Mouse (Mus musculus) olfactory bulb, adult 2 months (tissue): ENCODE results near the gene Pde8a. TPM values are rescaled to one million over a fixed set of nuclear protein-coding genes. Genes with fewer than 3 reads are reported as not detected.

Source experiments
- H3K27ac ChIP-seq: fragments of 200-500 bp; 2 replicates; pipeline ENCODE4 v1.5.1; 2012; ENCODE audit warnings: low read depth, low read length; ENCODE audit not compliant: insufficient read depth
- H3K4me1 ChIP-seq: fragments of 200-500 bp; 2 replicates; pipeline ENCODE4 v1.6.1; 2012; ENCODE audit warnings: low read length; ENCODE audit not compliant: control insufficient read depth, insufficient read depth
- H3K4me3 ChIP-seq: fragments of 200-500 bp; 2 replicates; pipeline ENCODE4 v1.5.1; 2012; ENCODE audit warnings: mild to moderate bottlenecking, low read depth, low read length, moderate library complexity; ENCODE audit not compliant: insufficient read depth
- CTCF ChIP-seq: fragments of 200-500 bp; IDR thresholded peaks from 2 replicates; pipeline ENCODE4 v1.5.1; 2012; ENCODE audit warnings: low read depth, mild to moderate bottlenecking, low read length, moderate library complexity; ENCODE audit not compliant: insufficient read depth
- POLR2A ChIP-seq: fragments of 200-500 bp; IDR thresholded peaks from 2 replicates; pipeline ENCODE4 v1.6.1; 2012; ENCODE audit warnings: mild to moderate bottlenecking, low read depth, low read length, moderate library complexity; ENCODE audit not compliant: insufficient read depth
- WGBS: fragments of 180-500 bp; shearing (Covaris S2); methylation state at CpG from one replicate; pipeline ENCODE4 v1.1.7; 2018; 5-methylcytosine and 5-hydroxymethylcytosine counted together
- polyA plus RNA-seq: library from polyadenylated mRNA; stranded (reverse); fragments of >200 nt; gene quantifications from 2 replicates; pipeline ENCODE4 v1.2.4, GENCODE M21; 2012; ENCODE audit warnings: low replicate concordance; ENCODE audit not compliant: missing spikeins, insufficient read depth, insufficient read length

Gene Pde8a
- polyA plus RNA-seq, 1 experiment: not detected

GRCm38 (mm10) chr7:81335705-81336431, 122.5 kb downstream of the Pde8a start:
- H3K4me1 ChIP-seq: peaks cover 21% of the 10 kb centered on the region
- H3K4me3 ChIP-seq: no peak overlapping the region
- peak overlapping the region; percentile 92 for H3K27ac ChIP-seq
- peak; percentile 6; the same call in 1 of the 2 replicates for TF ChIP-seq CTCF
- TF ChIP-seq POLR2A: no peak
- 35% methylated on average over 18 of the region's 18 CpGs for WGBS

DNA sequence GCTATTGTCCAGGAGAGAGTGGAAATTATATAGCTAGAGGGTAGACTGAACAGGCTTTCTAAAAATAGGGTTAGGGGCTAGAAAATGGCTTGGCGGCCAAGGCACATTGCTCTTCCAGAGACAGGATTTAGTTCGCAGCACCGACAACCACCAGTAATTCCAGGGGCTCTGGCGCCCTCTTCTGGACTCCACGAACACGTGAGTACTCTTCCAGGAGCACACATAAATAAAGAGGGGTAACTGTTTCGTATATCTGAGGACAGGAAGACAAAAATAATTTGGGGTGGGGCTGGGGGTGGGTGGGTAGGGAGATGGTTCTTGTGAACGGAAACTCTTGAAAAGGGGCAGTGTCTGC, 123.0 kb downstream of the Pde8a start:
- no peak for TF ChIP-seq POLR2A
- TF ChIP-seq CTCF: no peak
- Histone ChIP-seq H3K4me1 (peaks cover 22% of the 10 kb centered on the region), H3K4me3 (no peak overlapping the region), H3K27ac (peak overlapping the region; percentile 92)
- WGBS: 35% methylated on average over 8 of the region's 8 CpGs

DNA sequence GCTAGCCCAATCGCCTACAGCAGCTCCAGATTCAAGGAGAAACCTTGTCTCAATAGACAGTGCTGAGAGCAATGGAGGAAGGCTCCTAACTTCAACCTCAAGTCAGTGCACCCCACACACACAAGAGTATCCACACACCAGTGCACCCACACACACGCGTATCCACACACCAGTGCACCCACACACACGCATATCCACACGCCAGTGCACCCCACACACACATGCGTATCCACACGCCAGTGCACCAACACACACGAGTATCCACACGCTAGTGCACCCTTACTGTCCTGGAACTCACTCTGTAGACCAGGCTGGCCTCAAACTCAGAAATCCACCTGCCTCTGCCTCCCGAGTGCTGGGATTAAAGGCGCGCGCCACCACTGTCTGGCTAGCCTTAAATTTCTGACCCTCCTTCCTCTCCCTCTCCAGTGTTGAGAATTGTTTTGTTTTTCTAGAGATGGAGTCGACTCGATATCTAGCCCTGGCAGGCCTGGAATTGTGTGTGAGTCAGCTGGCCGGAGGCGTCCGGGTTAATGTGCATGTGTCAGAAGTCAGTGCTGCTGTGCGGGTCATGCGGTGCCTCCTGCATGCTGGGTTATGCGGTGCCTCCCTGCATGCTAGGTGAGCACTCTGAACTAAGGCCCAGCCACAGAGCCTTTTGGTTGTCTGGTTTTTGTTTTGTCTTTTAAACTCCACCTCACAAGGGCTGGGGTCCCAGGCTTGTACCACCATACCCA, 124.6 kb downstream of the Pde8a start:
- no peak for TF ChIP-seq CTCF
- no peak for TF ChIP-seq POLR2A
- 83% methylated on average over 21 of the region's 21 CpGs for WGBS
- Histone ChIP-seq H3K4me3 (no peak overlapping the region), H3K4me1 (peaks cover 26% of the 10 kb centered on the region), H3K27ac (no peak overlapping the region)

DNA sequence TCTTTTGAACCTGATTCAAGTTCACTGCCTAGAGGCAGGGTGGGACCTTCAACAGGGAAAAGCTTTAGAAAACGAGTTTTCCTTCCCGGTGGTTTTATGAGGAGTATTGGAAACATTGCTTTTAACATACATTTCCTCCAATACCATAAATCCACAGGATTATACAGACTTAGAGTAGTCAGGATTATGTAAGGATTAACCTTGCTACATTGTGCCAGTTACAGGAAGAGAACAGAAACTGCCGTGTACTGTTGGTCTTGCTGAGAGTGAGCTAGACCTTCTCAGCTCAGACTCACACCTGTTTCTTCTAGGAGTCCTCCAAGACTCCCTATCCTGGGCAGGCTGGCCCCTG, 125.1 kb downstream of the Pde8a start:
- WGBS: 82% methylated on average over 3 of the region's 3 CpGs
- TF ChIP-seq POLR2A (no peak), CTCF (no peak)
- no peak overlapping the region for H3K4me3 ChIP-seq
- no peak overlapping the region for H3K27ac ChIP-seq
- H3K4me1 ChIP-seq: peaks cover 32% of the 10 kb centered on the region

DNA sequence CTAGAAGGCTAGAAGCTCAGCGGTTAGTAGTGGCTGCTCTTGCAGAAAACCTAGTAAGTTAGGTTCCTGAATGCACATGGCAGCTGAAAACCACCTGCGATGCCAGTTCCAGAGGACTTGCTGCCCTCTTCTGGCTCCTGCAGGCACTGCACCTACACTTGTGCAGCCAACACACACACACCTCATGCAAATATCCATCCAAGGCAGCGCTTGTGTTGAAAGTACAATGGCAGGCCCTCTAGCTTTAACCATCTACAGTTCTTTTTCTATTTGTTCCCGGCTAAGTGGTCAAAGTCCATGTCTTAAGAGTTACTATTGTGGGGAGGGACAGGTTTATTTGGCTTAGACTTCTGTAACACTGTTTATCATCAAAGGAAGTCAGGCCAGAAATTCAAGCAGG, 126.4 kb downstream of the Pde8a start:
- Histone ChIP-seq H3K4me3 (no peak overlapping the region), H3K27ac (no peak overlapping the region), H3K4me1 (peaks cover 37% of the 10 kb centered on the region)
- TF ChIP-seq POLR2A (no peak), CTCF (peak; percentile 60; the same call in 1 of the 2 replicates)
- 82% methylated on average over 4 of the region's 4 CpGs for WGBS

DNA sequence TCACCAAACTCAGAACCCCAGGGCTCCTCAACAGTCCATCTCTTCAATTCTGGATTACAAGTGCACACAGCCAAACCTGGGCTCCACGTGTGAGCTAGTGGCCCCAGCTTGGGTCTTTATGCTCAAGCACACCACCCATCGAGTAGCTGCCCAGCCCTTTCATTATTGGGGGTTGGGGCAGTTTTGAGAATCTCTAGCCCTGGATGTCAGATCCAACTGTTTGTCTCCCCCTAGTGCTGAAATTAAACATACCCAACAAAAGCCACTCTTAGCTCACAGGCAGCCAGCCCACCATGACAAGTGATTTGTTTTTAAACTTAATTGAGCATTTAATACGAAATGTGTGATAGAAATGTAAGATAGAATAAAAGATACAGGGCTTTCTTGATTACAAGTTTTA, 128.2 kb downstream of the Pde8a start:
- 15% methylated on average over 3 of the region's 3 CpGs for WGBS
- no peak overlapping the region for H3K4me3 ChIP-seq
- no peak overlapping the region for H3K27ac ChIP-seq
- H3K4me1 ChIP-seq: peaks cover 23% of the 10 kb centered on the region
- TF ChIP-seq POLR2A: no peak
- TF ChIP-seq CTCF: no peak

- 49% methylated on average over 8 of the region's 8 CpGs for WGBS
- H3K27ac ChIP-seq: no peak overlapping the region
- no peak for TF ChIP-seq CTCF
- no peak for TF ChIP-seq POLR2A
- H3K4me3 ChIP-seq: no peak overlapping the region
- peaks cover 19% of the 10 kb centered on the region for H3K4me1 ChIP-seq
These were observed 129.1 kb downstream of the Pde8a start for GRCm38 (mm10) chr7:81342356-81343094.

DNA sequence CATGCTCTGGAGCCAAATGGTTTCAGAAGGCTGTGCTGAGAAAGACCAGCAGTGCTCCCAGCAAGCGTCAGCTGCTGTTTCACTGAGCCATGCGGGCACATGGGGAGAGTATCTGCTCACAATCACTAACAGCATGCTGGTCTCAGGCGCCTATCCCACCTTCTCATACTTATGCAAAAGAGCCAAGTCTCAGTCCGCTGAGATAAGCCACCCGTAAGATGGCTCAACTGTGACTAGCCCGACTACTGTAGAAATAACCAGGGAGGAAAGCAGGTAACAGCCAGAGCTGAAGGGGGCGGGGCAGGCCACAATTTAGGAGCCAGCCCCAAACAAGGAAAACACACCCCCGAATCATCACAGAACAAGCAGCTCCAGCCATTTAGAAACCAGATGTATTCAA, 129.9 kb downstream of the Pde8a start:
- Histone ChIP-seq H3K4me1 (peaks cover 16% of the 10 kb centered on the region), H3K27ac (no peak overlapping the region), H3K4me3 (peak overlapping the region; percentile 78)
- TF ChIP-seq POLR2A (no peak), CTCF (no peak)
- 24% methylated on average over 8 of the region's 8 CpGs for WGBS

DNA sequence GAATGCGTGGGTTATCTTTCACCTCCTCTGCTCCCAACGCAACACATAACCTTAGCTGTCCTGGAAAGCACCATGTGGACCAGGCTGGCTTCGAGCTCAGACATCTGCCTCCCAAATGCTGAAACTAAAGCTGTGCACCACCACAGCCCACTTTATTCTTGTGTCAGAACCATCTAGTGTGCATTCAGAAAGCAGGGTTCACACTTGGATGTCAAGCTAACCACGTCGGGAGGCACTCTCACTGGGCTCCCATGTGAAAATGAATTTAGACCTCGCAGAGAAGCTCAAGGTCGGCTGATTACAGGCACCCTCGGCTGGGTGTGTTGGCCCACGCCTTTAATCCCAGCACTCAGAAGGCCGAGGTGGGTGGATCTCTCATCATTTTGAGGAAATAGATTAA, 130.4 kb downstream of the Pde8a start:
- TF ChIP-seq CTCF (no peak), POLR2A (no peak)
- no peak overlapping the region; the same call in 1 of the 2 replicates for H3K27ac ChIP-seq
- peaks cover 16% of the 10 kb centered on the region for H3K4me1 ChIP-seq
- 8% methylated on average over 10 of the region's 10 CpGs for WGBS
- peak overlapping the region; percentile 78 for H3K4me3 ChIP-seq
